Mouse (Mus musculus) stomach, embryonic 14.5 days (tissue): ENCODE results near the gene Med17. TPM values are rescaled to one million over a fixed set of nuclear protein-coding genes. Genes with fewer than 3 reads are reported as not detected.

Experiments
- microRNA-seq: library from miRNA; unstranded; fragments of <30 nt; microRNA quantifications from one replicate; pipeline ENCODE4, GENCODE M21; 2016
- polyA plus RNA-seq: library from polyadenylated mRNA; unstranded; fragments of >200 nt; fragmentation: Nextera tagmentation; extraction: Ambion mirVana; gene quantifications from 2 replicates; pipeline ENCODE4 v1.2.1, GENCODE M21; 2014

Med17 gene
- polyA plus RNA-seq, 1 experiment from 2014 or later, result 43.1 TPM

Small RNA genes lying within 50 kb of the gene (microRNA-seq; reads per million reads assigned to microRNA genes)
- gene Gm49349, result not detected
- gene mmu-mir-7650, result not detected

Other genes with a start within 250 kb of the Med17 start
- gene Panx1, start 234.5 kb downstream of the Med17 start, polyA plus RNA-seq, result 51.7 TPM in 2 replicates
- gene Hephl1, start 167.8 kb downstream of the Med17 start, polyA plus RNA-seq, result 0.06 TPM in 1 of 2 replicates, not detected in the other
- gene Vstm5, start 40.9 kb downstream of the Med17 start, polyA plus RNA-seq, result 8.2 and 9.4 TPM in 2 replicates
- gene Taf1d, start 26.3 kb upstream of the Med17 start, polyA plus RNA-seq, result 84.8 and 96.8 TPM in 2 replicates
- 9.8 and 10.3 TPM in 2 replicates for gene 4931406C07Rik, start 26.5 kb upstream of the Med17 start, polyA plus RNA-seq
- gene Cep295, start 77.9 kb upstream of the Med17 start, polyA plus RNA-seq, result 25.6 and 26.6 TPM in 2 replicates
- 5.3 and 8.2 TPM in 2 replicates for gene Smco4, start 213.5 kb upstream of the Med17 start, polyA plus RNA-seq